In genomic region chr2:28242222-28242543, GRCm38 (mm10) we compare ENCODE assay signal across 15 mouse cellular contexts. TPM values are rescaled to one million over a fixed set of nuclear protein-coding genes. Genes with fewer than 3 reads are reported as not detected.
DNase-seq lines count a peak whose midpoint lies in the region; ATAC-seq and TF ChIP-seq lines count a peak whose summit lies in the region.
"Had no signal": no experiment of that assay in that cellular context is flagged by ENCODE, and none has a peak within 500 bp of the region (broad histone marks: within the 10 kb centered on the region; RNA-seq: fewer than 3 reads in every experiment).

No protein-coding gene starts in this region.

- in situ Hi-C loops in ES-E14 (cut with MboI; ENCODE audit: low sequenced_read_pairs in 2 of 2, unreplicated experiment in 2 of 2) = no loop called here

- no peak overlapping the region for H3ac ChIP-seq in C2C12 (ENCODE audit: control insufficient read depth, insufficient read length, low read depth)

- H3K27me3 ChIP-seq in lung, postnatal 0 days (replicated peaks; ENCODE audit: insufficient read depth, low read length) = no peaks in the 10 kb centered on the region
- no peaks in the 10 kb centered on the region for H3K27me3 ChIP-seq in C2C12 (ENCODE audit: control insufficient read depth, insufficient read depth, insufficient read length)
- H3K27me3 ChIP-seq: liver, embryonic 13.5 days had no signal

- H3K4me2 ChIP-seq in lung, postnatal 0 days (replicated peaks; ENCODE audit: low read depth, low read length) = no peak overlapping the region
- H3K4me2 ChIP-seq: liver, embryonic 13.5 days had no signal

- no peaks in the 10 kb centered on the region for H3K9me3 ChIP-seq in lung, postnatal 0 days (ENCODE audit: low read length)
- H3K9me3 ChIP-seq in ES-E14 (ENCODE audit: control insufficient read depth, insufficient read depth, low read depth, low read length) = no peaks in the 10 kb centered on the region
- H3K9me3 ChIP-seq: liver, embryonic 13.5 days had no signal

- no peak overlapping the region for H3K9ac ChIP-seq in lung, postnatal 0 days (replicated peaks; ENCODE audit: low read depth)
- no peak overlapping the region for H3K9ac ChIP-seq in ES-E14 (ENCODE audit: insufficient read depth, low read depth, low read length, poor library complexity, severe bottlenecking)
- H3K9ac ChIP-seq: liver, embryonic 13.5 days had no signal

- TF ChIP-seq EP300 in lung, postnatal 0 days (IDR thresholded peaks at IDR 0.05) = no peak

- peak; percentile 8 for DNase-seq in lung, postnatal 0 days (ENCODE audit: low spot score)
- no peak for DNase-seq in lung, postnatal 10 days
- DNase-seq in ES-E14 (ENCODE audit: low read depth, low spot score) = no peak
- no peak for DNase-seq in ovary, postnatal 10 days (ENCODE audit: low spot score)
- no peak for DNase-seq in right cerebral cortex, adult 2 months (ENCODE audit: low spot score in 2 of 2)
- DNase-seq: adrenal gland, adult 2 months; cerebellum, postnatal 36 days; heart, adult 18-20 months; heart, postnatal 10 days; liver, embryonic 13.5 days had no signal

- no peaks in the 10 kb centered on the region for H3K36me3 ChIP-seq in lung, postnatal 0 days (ENCODE audit: insufficient read depth, low read length)
- H3K36me3 ChIP-seq in C2C12 (ENCODE audit: control insufficient read depth, insufficient read depth) (no peaks in the 10 kb centered on the region), ES-E14 (ENCODE audit: control insufficient read depth, insufficient read depth, low read length, poor library complexity, severe bottlenecking) (no peaks in the 10 kb centered on the region)
- H3K36me3 ChIP-seq: liver, embryonic 13.5 days had no signal

- no peaks in the 10 kb centered on the region for H3K79me2 ChIP-seq in C2C12 (ENCODE audit: control insufficient read depth, insufficient read depth)

- WGBS in lung, postnatal 0 days = 51% methylated on average over 5 of the region's 5 CpGs

- ATAC-seq in lung, postnatal 0 days = no peak
- peak; percentile 59 for ATAC-seq in megakaryocyte, adult 5-6 weeks (ENCODE audit: poor library complexity, severe bottlenecking)

- no peak overlapping the region for H3K4me3 ChIP-seq in lung, postnatal 0 days (ENCODE audit: low read depth, low read length)
- H3K4me3 ChIP-seq in C2C12 (ENCODE audit: insufficient read depth, poor library complexity, severe bottlenecking) = no peak overlapping the region
- H3K4me3 ChIP-seq in ES-E14 (ENCODE audit: insufficient read depth in 1 of 2, low read depth in 1 of 2, low read length in 2 of 2, poor library complexity in 1 of 2, severe bottlenecking in 1 of 2) = peak overlapping the region; percentile 3 to 7; a peak in 1 of 4 replicates
- H3K4me3 ChIP-seq: erythroblast, embryonic 14.5 days; liver, embryonic 13.5 days; megakaryocyte, embryonic 14.5 days had no signal

- H3K79me3 ChIP-seq in C2C12 (ENCODE audit: low read depth) = no peaks in the 10 kb centered on the region

- no peaks in the 10 kb centered on the region for H3K4me1 ChIP-seq in lung, postnatal 0 days (ENCODE audit: insufficient read depth, low read depth, low read length)
- peaks cover 0 to 3% of the 10 kb centered on the region in 2 experiments; a peak in 1 of 4 replicates for H3K4me1 ChIP-seq in ES-E14 (ENCODE audit: control insufficient read depth in 2 of 2, insufficient read depth in 2 of 2, low read length in 2 of 2, poor library complexity in 1 of 2)
- H3K4me1 ChIP-seq: liver, embryonic 13.5 days had no signal

- H3K27ac ChIP-seq in lung, postnatal 0 days (ENCODE audit: low read length) = no peak overlapping the region
- H3K27ac ChIP-seq in ES-E14 (ENCODE audit: insufficient read depth, low read depth, low read length, poor library complexity, severe bottlenecking) = no peak overlapping the region
- H3K27ac ChIP-seq: liver, embryonic 13.5 days; stomach, postnatal 0 days had no signal

- TF ChIP-seq CTCF in lung, postnatal 0 days (IDR thresholded peaks at IDR 0.05) = no peak
- TF ChIP-seq CTCF in C2C12 (IDR thresholded peaks at IDR 0.05; ENCODE audit: control insufficient read depth, insufficient read depth, insufficient read length) = no peak

TF ChIP-seq in C2C12, 6 proteins besides CTCF, POLR2A, EP300 and RAD21:
- TF ChIP-seq MAX (IDR thresholded peaks at IDR 0.05) = no peak
- peak; percentile 41 for TF ChIP-seq FOSL1 (IDR thresholded peaks at IDR 0.05; ENCODE audit: insufficient read depth, low read length, poor library complexity, severe bottlenecking)
TF ChIP-seq in C2C12: peak in this region for 1.

TF ChIP-seq in ES-E14, 5 proteins besides CTCF, POLR2A, EP300 and RAD21:
- TF ChIP-seq CHD2 (IDR thresholded peaks at IDR 0.05; ENCODE audit: low read depth, low read length) (no peak), HCFC1 (IDR thresholded peaks at IDR 0.05; ENCODE audit: borderline replicate concordance, insufficient read depth, low read length) (no peak), ZC3H11A (IDR thresholded peaks at IDR 0.05; ENCODE audit: borderline replicate concordance, low read depth, low read length) (no peak), MAFK (IDR thresholded peaks at IDR 0.05; ENCODE audit: insufficient read depth, low read depth, low read length) (no peak), ZNF384 (IDR thresholded peaks at IDR 0.05; ENCODE audit: low read depth, low read length) (no peak)

RNA-seq across cellular contexts. Expression of gene Olfm1, which starts 49.4 kb away (rescaled TPM):
- polyA plus RNA-seq in lung, postnatal 0 days (2015; fragmentation: Nextera tagmentation; extraction: Ambion mirVana) = 9.8 and 10.7 TPM in 2 replicates
- polyA plus RNA-seq in C2C12 (2012; fragmentation: generic; extraction: Trizol) = 55.2 TPM
- total RNA-seq in ES-E14 (2012; rRNA removed) = 3.4 and 5.2 TPM in 2 replicates
- total RNA-seq in megakaryocyte, adult 5-6 weeks (2015) = 101 and 108 TPM in 2 replicates
- total RNA-seq in megakaryocyte, adult 5-6 weeks (2017) = 66.1 and 67.4 TPM in 2 replicates

Comparison
In these comparisons a context has a peak if more than half of its experiments do, and no peak if none do; other contexts are left out.
1. H3K4me3 ChIP-seq: peak in ES-E14 (2 of 2); none in lung, postnatal 0 days (single experiment) and C2C12 (single experiment).
2. RNA of gene Olfm1, which starts 49.4 kb away (total RNA-seq): 66.1 to 108 TPM in megakaryocyte, adult 5-6 weeks; 3.4 to 5.2 TPM in ES-E14; every median in the first group is over 10 times any median in the second.